Mouse (Mus musculus) hematopoietic stem cell, adult 5-6 weeks (primary cell): ENCODE measurements around the gene Nradd. TPM values are rescaled to one million over a fixed set of nuclear protein-coding genes. Genes with fewer than 3 reads are reported as not detected.
A peak's percentile ranks its signal among the peaks of the same experiment; 100 is the strongest.

ENCODE experiments used
- ATAC-seq, 2 experiments: fragments of 125-278 bp in 1 of 2; replicated peaks in 1 of 2; 2 replicates each; pipeline ENCODE4 v1.8.0; 2016 to 2017; ENCODE audit warnings: inconsistent platforms in 2 of 2, mild to moderate bottlenecking in 2 of 2, moderate number of reproducible peaks in 2 of 2, low read depth in 1 of 2, moderate TSS enrichment in 1 of 2; ENCODE audit not compliant: low FRiP score in 2 of 2, poor library complexity in 2 of 2, severe bottlenecking in 2 of 2, insufficient read depth in 1 of 2, low TSS enrichment in 1 of 2
- total RNA-seq: library from RNA; stranded (forward); fragments of 172-1452, 232-1000 nt; gene quantifications from 2 replicates; pipeline ENCODE4 v1.2.3, GENCODE M21; 2017

Gene Nradd
- total RNA-seq: 4.1 and 6.2 TPM in 2 replicates

GRCm38 (mm10) chr9:110624361-110625166 is at the start of gene Nradd:
Gene Nradd, minus strand, starts transcription at chr9:110624452.
- ATAC-seq: peak; percentile 63 to 80

DNA sequence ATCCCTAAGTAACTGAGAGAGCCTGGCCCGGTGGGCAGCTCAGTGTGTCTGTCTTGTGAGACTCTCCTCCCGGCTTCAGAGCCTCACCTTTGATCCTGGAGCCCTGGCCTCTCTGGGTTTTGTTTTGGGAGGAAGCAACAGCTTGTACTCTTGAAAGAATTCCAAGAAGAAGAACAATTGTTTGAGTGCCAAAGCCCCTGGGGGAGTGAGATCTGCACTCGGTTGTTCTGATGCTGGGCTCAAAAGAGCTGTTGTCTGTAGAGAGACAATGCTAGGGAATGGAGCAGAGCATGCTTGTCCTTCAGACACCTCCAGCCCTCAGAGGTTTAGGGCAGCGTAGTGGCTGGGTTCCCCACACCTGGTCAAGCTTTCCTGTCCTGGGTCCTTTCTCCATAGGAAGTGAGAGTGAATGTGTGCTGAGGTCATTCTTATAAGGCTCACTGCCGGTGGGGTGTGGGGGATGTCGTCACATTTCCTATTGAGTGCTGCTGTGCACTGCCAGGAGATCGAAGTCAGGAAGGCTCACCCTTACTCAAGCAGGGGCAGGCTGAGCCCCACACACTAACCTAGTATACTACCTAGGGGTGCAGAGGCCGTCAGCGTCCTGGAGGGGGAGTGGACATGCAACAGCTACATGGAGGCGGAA is 49.0 kb upstream of the Nradd start:
- 0 out of 4 replicates have a peak, but pooled peaks of 1 of the 2 experiments have one; percentile 15 for ATAC-seq

GRCm38 (mm10) chr9:110672462-110673106 is 48.3 kb upstream of the Nradd start:
- peak in 1 of 2 experiments; percentile 43; a peak in 2 of 4 replicates for ATAC-seq

DNA sequence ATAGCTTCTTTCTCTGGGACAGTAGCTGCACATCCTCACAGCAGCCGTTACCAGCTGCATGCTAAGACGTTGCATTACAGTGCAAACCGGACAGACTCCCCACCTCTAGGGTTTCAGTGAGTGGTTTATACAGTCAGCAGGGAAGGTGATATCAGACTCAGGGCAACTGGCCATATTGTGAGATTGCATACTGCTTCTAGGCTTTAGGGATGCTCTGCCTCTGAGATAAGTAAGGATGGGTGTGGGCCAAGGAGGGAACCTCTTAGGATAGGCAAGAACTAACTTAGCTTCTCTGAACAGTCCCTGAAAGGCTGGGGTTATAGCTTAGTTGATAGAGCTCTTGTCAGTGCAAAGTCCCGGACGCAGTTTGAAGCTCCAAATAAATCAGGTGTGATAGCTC is 45.5 kb upstream of the Nradd start:
- ATAC-seq: no peak

- no peak for ATAC-seq
These were observed 44.5 kb upstream of the Nradd start for GRCm38 (mm10) chr9:110668601-110669293.

DNA sequence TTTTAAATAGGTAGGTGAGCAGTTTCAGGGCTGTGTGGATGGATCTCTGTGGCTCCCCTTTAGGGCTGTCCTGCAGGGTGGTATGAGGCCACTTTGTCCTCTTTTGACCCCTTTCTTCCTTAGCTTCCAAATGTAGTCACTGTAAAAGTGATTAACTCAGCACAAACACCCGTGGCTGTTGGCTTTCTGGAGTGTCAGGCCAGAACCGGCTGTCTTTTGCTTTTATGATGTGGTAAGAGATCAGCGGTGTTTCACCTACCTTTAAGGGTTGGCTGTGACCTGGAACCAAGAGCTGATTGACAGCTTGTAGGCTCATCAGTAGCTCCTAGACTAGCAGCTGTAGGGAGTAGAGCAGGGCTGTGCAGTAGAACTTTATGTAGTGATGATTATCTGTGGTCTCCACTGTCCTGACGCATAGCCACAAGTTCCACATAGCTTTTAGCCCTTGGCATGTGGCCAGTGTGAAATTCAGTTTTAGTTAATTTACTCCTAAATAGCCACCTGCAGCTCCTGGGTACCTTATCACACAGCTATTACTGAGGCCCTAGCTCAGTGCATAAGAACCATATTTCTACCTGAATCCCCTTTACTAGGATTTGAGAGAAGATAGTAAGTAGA is 43.1 kb upstream of the Nradd start:
- ATAC-seq: no peak

- ATAC-seq: no peak
These were observed 42.1 kb upstream of the Nradd start for GRCm38 (mm10) chr9:110666374-110666773.

- peak; percentile 94 to 96 for ATAC-seq
These were observed 41.7 kb upstream of the Nradd start for GRCm38 (mm10) chr9:110665912-110666311.

DNA sequence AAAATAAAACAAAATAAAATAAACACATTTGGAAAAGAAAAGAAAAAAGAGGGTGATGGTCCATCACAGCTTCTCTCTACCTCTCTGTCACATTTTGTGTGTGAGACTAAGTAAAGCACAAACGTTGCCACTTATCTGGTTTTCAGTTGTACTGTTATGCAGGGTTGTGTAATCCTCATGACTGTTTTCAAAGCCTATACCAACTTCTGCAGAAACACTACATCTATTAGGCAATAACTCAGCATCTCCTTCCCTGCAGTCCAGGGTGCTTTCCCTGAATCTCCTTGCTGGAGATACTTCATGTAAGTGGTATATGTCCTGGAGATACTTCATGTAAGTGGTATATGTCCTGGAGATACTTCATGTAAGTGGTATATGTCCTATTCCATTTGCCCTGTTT is 38.6 kb upstream of the Nradd start:
- no peak for ATAC-seq

- no peak for ATAC-seq
These were observed 36.8 kb upstream of the Nradd start for GRCm38 (mm10) chr9:110660856-110661612.

- no peak for ATAC-seq
These were observed 36.0 kb upstream of the Nradd start for GRCm38 (mm10) chr9:110660208-110660607.

- ATAC-seq: no peak
These were observed 35.3 kb upstream of the Nradd start for GRCm38 (mm10) chr9:110659521-110659920.

- ATAC-seq: peak; percentile 33 to 40; a peak in 3 of 4 replicates
These were observed 33.3 kb upstream of the Nradd start for GRCm38 (mm10) chr9:110657474-110658078.

DNA sequence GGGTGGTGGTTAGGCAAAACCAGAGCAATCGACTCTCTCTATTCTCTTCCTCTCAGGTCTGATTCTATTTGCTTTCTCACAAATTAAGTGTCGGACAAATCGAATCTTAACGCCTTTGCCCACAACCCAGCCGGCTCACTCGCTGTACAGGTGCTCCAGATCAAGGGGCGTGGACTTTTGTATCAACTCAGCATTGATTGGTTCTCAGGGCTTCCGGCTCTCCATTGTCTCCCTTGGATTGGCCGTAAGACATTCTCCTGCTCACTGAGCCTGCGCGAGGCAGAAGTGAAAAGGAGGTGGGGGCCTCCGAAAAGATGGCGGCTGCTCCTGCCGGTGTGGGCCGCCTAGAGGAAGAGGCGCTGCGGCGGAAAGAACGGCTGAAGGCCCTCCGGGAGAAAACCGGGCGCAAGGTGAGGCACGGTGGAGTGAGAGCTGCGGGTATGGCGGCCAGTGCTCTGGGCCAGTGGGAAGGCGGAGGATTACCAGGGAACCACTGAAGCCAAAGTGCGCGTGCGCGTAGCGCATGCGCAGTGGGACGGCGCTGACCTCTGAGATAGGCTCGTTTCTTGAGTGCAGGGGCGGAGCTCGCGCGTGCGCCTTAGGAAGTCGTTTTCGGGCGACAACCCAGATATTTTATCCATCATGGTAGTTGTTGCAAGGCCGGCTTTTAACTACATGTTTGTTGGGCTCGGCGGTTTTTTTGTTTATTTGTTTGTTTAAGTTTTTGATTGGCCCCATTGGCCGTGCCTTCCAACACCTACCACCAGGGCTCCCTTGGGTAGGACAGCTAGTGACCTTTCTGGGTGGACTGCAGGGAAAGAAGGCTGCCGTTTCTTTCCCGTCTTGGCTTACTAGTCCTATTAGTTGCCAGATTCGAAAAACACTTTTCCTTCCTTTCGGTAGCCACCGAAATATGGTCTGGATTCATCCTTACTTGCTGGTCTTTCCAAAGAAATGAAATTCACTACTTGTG is 32.3 kb upstream of the Nradd start, which contains the start of gene Ccdc12:
Gene Ccdc12 (plus strand): TSS at position 255 of the 973 bp plus-strand sequence.
- peak; percentile 67 to 72 for ATAC-seq

DNA sequence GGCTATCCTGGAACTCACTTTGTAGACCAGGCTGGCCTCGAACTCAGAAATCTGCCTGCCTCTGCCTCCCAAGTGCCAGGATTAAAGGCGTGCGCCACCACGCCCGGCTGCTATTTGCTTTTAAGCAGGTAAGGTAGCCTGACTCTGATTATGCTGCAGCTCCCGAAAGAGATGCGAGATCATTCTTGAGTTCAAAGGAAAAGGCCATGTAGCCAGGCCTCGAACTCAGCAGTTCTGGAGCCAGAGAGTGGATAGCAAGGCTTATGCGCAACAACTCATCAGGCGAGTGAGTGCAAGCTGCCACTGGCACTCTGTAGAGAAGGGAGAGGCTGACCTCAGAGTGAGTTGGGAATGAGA is 31.4 kb upstream of the Nradd start:
- no peak for ATAC-seq
